7 mouse cellular contexts compared by ENCODE assay signal in the genomic region with DNA sequence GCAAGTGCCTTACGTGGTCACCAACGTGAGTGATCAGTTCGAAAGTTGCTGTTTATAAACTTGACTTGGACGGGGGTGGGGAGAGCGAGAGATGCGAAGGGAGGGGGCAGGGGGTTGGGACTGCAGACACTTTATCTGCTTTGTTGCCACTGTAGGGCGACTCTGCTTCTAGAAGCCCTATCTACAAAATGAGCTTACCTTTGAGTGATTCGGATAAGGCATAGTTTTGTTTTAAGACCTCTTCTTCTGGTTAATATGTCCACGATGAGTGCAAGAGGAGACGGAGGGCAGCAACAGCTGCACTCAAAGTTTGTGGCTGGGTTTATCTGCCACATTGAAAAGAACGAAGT. TPM values are rescaled to one million over a fixed set of nuclear protein-coding genes. Genes with fewer than 3 reads are reported as not detected.
DNase-seq lines count a peak whose midpoint lies in the region; ATAC-seq and TF ChIP-seq lines count a peak whose summit lies in the region.

No protein-coding gene starts in this region.

- DNase-seq in ES-E14 (ENCODE audit: low read depth, low spot score): no peak
- DNase-seq in adrenal gland, postnatal 14 days: peak; percentile 74
- DNase-seq in naive thymus-derived CD4-positive, alpha-beta T cell, adult 2 months (ENCODE audit: low read depth): peak; percentile 26
- DNase-seq in frontal cortex, postnatal 36 days (ENCODE audit: low spot score in 2 of 2): no peak

- H3K9ac ChIP-seq in ES-E14 (ENCODE audit: insufficient read depth, low read depth, low read length, poor library complexity, severe bottlenecking): peak overlapping the region; percentile 62
- no peak overlapping the region for H3K9ac ChIP-seq in embryonic facial prominence, embryonic 15.5 days
- H3K9ac ChIP-seq in hindbrain, embryonic 12.5 days: peak overlapping the region; percentile 35; the same call in 1 of the 2 replicates
- peak overlapping the region; percentile 72 for H3K9ac ChIP-seq in limb, embryonic 13.5 days

- no peak for ATAC-seq in embryonic facial prominence, embryonic 15.5 days (ENCODE audit: insufficient number of reproducible peaks, low FRiP score, low TSS enrichment, low read depth)
- no peak for ATAC-seq in hindbrain, embryonic 12.5 days (ENCODE audit: low FRiP score)
- no peak for ATAC-seq in limb, embryonic 13.5 days (ENCODE audit: low FRiP score, low read depth)

- H3K27me3 ChIP-seq in embryonic facial prominence, embryonic 15.5 days: no peaks in the 10 kb centered on the region
- no peaks in the 10 kb centered on the region for H3K27me3 ChIP-seq in hindbrain, embryonic 12.5 days
- no peaks in the 10 kb centered on the region for H3K27me3 ChIP-seq in limb, embryonic 13.5 days

- WGBS in embryonic facial prominence, embryonic 15.5 days: under 1% methylated on average over 11 of the region's 11 CpGs
- WGBS in hindbrain, embryonic 12.5 days: 2% methylated on average over 11 of the region's 11 CpGs
- under 1% methylated on average over 11 of the region's 11 CpGs for WGBS in limb, embryonic 13.5 days

- peaks cover 0 to 1% of the 10 kb centered on the region in 2 experiments; a peak in 3 of 4 replicates for H3K4me1 ChIP-seq in ES-E14 (ENCODE audit: control insufficient read depth in 2 of 2, insufficient read depth in 2 of 2, low read length in 2 of 2, poor library complexity in 1 of 2)
- H3K4me1 ChIP-seq in embryonic facial prominence, embryonic 15.5 days: 0 out of 2 replicates have a peak, but pooled peaks cover 4% of the 10 kb centered on the region
- H3K4me1 ChIP-seq in hindbrain, embryonic 12.5 days: no peaks in the 10 kb centered on the region
- H3K4me1 ChIP-seq in limb, embryonic 13.5 days: peaks cover 11% of the 10 kb centered on the region

- H3K36me3 ChIP-seq in ES-E14 (ENCODE audit: control insufficient read depth, insufficient read depth, low read length, poor library complexity, severe bottlenecking): no peaks in the 10 kb centered on the region
- no peaks in the 10 kb centered on the region for H3K36me3 ChIP-seq in embryonic facial prominence, embryonic 15.5 days
- H3K36me3 ChIP-seq in hindbrain, embryonic 12.5 days: no peaks in the 10 kb centered on the region
- H3K36me3 ChIP-seq in limb, embryonic 13.5 days: no peaks in the 10 kb centered on the region

- peak overlapping the region; percentile 84; the same call in 1 of the 2 replicates for H3K27ac ChIP-seq in ES-E14 (ENCODE audit: insufficient read depth, low read depth, low read length, poor library complexity, severe bottlenecking)
- H3K27ac ChIP-seq in embryonic facial prominence, embryonic 15.5 days (replicated peaks): peak overlapping the region; percentile 92
- H3K27ac ChIP-seq in hindbrain, embryonic 12.5 days: no peak overlapping the region
- no peak overlapping the region for H3K27ac ChIP-seq in limb, embryonic 13.5 days

- H3K4me2 ChIP-seq in embryonic facial prominence, embryonic 15.5 days (replicated peaks): peak overlapping the region; percentile 97
- peak overlapping the region; percentile 95 for H3K4me2 ChIP-seq in hindbrain, embryonic 12.5 days (replicated peaks)
- H3K4me2 ChIP-seq in limb, embryonic 13.5 days (replicated peaks): peak overlapping the region; percentile 96

- in situ Hi-C loops in ES-E14 (cut with MboI; ENCODE audit: low sequenced_read_pairs in 2 of 2, unreplicated experiment in 2 of 2): no loop called here

- H3K9me3 ChIP-seq in ES-E14 (ENCODE audit: control insufficient read depth, insufficient read depth, low read depth, low read length): no peaks in the 10 kb centered on the region
- no peaks in the 10 kb centered on the region for H3K9me3 ChIP-seq in embryonic facial prominence, embryonic 15.5 days (replicated peaks)
- no peaks in the 10 kb centered on the region for H3K9me3 ChIP-seq in hindbrain, embryonic 12.5 days (replicated peaks)
- no peaks in the 10 kb centered on the region for H3K9me3 ChIP-seq in limb, embryonic 13.5 days

- peak overlapping the region; percentile 71 to 90 for H3K4me3 ChIP-seq in ES-E14 (ENCODE audit: insufficient read depth in 1 of 2, low read depth in 1 of 2, low read length in 2 of 2, poor library complexity in 1 of 2, severe bottlenecking in 1 of 2)
- peak overlapping the region; percentile 66 for H3K4me3 ChIP-seq in embryonic facial prominence, embryonic 15.5 days (replicated peaks)
- H3K4me3 ChIP-seq in hindbrain, embryonic 12.5 days: peak overlapping the region; percentile 57
- peak overlapping the region; percentile 63 for H3K4me3 ChIP-seq in limb, embryonic 13.5 days

TF ChIP-seq in ES-E14, 5 proteins besides CTCF, POLR2A, EP300 and RAD21:
- TF ChIP-seq ZC3H11A (IDR thresholded peaks at IDR 0.05; ENCODE audit: borderline replicate concordance, low read depth, low read length) (no peak), CHD2 (IDR thresholded peaks at IDR 0.05; ENCODE audit: low read depth, low read length) (no peak), MAFK (IDR thresholded peaks at IDR 0.05; ENCODE audit: insufficient read depth, low read depth, low read length) (no peak), HCFC1 (IDR thresholded peaks at IDR 0.05; ENCODE audit: borderline replicate concordance, insufficient read depth, low read length) (no peak), ZNF384 (IDR thresholded peaks at IDR 0.05; ENCODE audit: low read depth, low read length) (no peak)

RNA-seq across cellular contexts. Expression of gene Etv1, which starts 1.8 kb away (rescaled TPM):
- 21.3 and 23.9 TPM in 2 replicates for total RNA-seq in ES-E14 (2012; rRNA removed)
- 53.3 and 54.7 TPM in 2 replicates for total RNA-seq in adrenal gland, postnatal 14 days (2021)
- 18.2 and 20.7 TPM in 2 replicates for polyA plus RNA-seq in embryonic facial prominence, embryonic 15.5 days (2015; fragmentation: Nextera tagmentation; extraction: Ambion mirVana)
- polyA plus RNA-seq in hindbrain, embryonic 12.5 days (2016; fragmentation: Nextera tagmentation; extraction: Ambion mirVana): 21.2 and 21.9 TPM in 2 replicates
- 26.1 and 31.0 TPM in 2 replicates for polyA plus RNA-seq in limb, embryonic 13.5 days (2015; fragmentation: Nextera tagmentation; extraction: Ambion mirVana)

Comparison
In these comparisons a context has a peak if more than half of its experiments do, and no peak if none do; other contexts are left out.
1. DNase-seq: peak in adrenal gland, postnatal 14 days (single experiment) and naive thymus-derived CD4-positive, alpha-beta T cell, adult 2 months (single experiment); none in ES-E14 (single experiment) and frontal cortex, postnatal 36 days (0 of 2).
2. H3K27ac ChIP-seq: peak in ES-E14 (single experiment) and embryonic facial prominence, embryonic 15.5 days (single experiment); none in hindbrain, embryonic 12.5 days (single experiment) and limb, embryonic 13.5 days (single experiment).
3. Peak in every context shown above with its lines, with median percentiles within 50 percentile points of each other: H3K4me3 ChIP-seq and H3K4me2 ChIP-seq.